Mouse (Mus musculus): ENCODE data around the gene Mex3b. TPM values are rescaled to one million over a fixed set of nuclear protein-coding genes. Genes with fewer than 3 reads are reported as not detected.

The Mex3b gene
- polyA plus RNA-seq, 2 experiments: 0.48 to 1.4 TPM

GRCm38 (mm10) chr7:82894366-82894765, 27.2 kb downstream of the Mex3b start:
- Histone ChIP-seq H3K36me3 (replicated peaks; ENCODE audit: control insufficient read depth, insufficient read depth, low read depth) (no peaks in the 10 kb centered on the region), H3K9ac (replicated peaks) (no peak overlapping the region), H3K9me3 (ENCODE audit: control insufficient read depth, low read length) (no peaks in the 10 kb centered on the region), H3K4me2 (ENCODE audit: low read depth) (no peak overlapping the region), H3K4me3 (ENCODE audit: insufficient read depth in 1 of 2, low read depth in 2 of 2, low read length in 2 of 2) (no peak overlapping the region), H3K27ac (no peak overlapping the region), H3K27me3 (ENCODE audit: control insufficient read depth, insufficient read depth, low read length) (no peaks in the 10 kb centered on the region), H3K4me1 (replicated peaks; ENCODE audit: control insufficient read depth in 2 of 2, insufficient read depth in 2 of 2, low read length in 1 of 2) (no peaks in the 10 kb centered on the region)
- TF ChIP-seq EP300 (IDR thresholded peaks at IDR 0.05; ENCODE audit: low read depth): no peak
- TF ChIP-seq CTCF (IDR thresholded peaks at IDR 0.05; ENCODE audit: low read depth): no peak
- ATAC-seq (ENCODE audit: insufficient read depth): no peak
- no peak for DNase-seq (ENCODE audit: low read depth in 3 of 3, low spot score in 3 of 3)
- 12% methylated on average over 1 of the region's 1 CpGs for WGBS (ENCODE audit: insufficient replicate concordance)

- H3K4me3 ChIP-seq (ENCODE audit: insufficient read depth in 1 of 2, low read depth in 2 of 2, low read length in 2 of 2): no peak overlapping the region
- H3K36me3 ChIP-seq (replicated peaks; ENCODE audit: control insufficient read depth, insufficient read depth, low read depth): no peaks in the 10 kb centered on the region
- no peak for TF ChIP-seq CTCF (IDR thresholded peaks at IDR 0.05; ENCODE audit: low read depth)
- no peak for TF ChIP-seq EP300 (IDR thresholded peaks at IDR 0.05; ENCODE audit: low read depth)
- H3K27ac ChIP-seq: no peak overlapping the region
- no peaks in the 10 kb centered on the region for H3K4me1 ChIP-seq (replicated peaks; ENCODE audit: control insufficient read depth in 2 of 2, insufficient read depth in 2 of 2, low read length in 1 of 2)
- no peak overlapping the region for H3K4me2 ChIP-seq (ENCODE audit: low read depth)
- no peaks in the 10 kb centered on the region for H3K27me3 ChIP-seq (ENCODE audit: control insufficient read depth, insufficient read depth, low read length)
- H3K9ac ChIP-seq (replicated peaks): no peak overlapping the region
- DNase-seq (ENCODE audit: low read depth in 3 of 3, low spot score in 3 of 3): no peak
- no peak for ATAC-seq (ENCODE audit: insufficient read depth)
- WGBS (ENCODE audit: insufficient replicate concordance): 37% methylated on average over 2 of the region's 2 CpGs
- no peaks in the 10 kb centered on the region for H3K9me3 ChIP-seq (ENCODE audit: control insufficient read depth, low read length)
Measured at GRCm38 (mm10) chr7:82895606-82896005, 28.5 kb downstream of the Mex3b start.

- 45% methylated on average over 3 of the region's 3 CpGs for WGBS (ENCODE audit: insufficient replicate concordance)
- ATAC-seq (ENCODE audit: insufficient read depth): no peak
Measured at GRCm38 (mm10) chr7:82896750-82897149, 29.6 kb downstream of the Mex3b start.

DNA sequence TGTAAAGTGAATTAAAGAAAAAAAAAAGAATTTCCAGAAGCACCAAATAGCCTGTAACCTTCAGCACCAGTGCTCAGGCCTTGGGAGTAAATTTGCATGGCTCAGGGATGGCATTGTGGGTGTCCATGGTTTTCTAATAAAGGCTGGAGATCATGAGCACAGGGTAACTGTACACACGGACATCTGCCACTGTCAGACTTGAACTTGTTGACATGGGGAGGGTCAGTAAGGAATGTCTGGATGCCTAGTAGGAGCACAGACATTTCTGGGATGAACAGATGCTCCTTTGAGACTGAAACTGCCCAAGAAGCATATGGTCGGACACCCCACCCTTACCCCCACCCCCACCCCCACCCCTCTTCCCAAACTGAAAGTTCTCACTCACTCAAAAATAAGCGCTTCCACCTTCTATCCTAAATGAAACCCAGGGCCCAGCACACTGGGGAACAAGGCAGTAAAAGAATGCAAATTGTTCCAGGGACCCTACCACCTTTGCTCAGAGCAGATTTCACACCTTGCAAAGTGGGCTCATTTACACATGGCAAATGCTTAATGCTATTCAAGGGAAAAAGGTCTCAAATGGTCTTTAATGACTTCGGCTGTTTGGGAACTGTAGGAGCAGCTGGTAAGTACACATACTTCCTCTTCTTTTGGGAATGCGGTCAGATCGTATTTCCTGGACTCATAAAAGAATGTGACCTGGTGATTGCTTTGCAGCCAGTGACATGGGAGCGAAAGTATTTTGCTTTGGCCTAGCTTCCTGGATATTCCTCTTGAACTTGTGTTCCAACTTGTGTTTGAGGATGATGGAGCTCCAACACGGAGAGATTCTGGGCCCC, 32.5 kb downstream of the Mex3b start:
- Histone ChIP-seq H3K27me3 (ENCODE audit: control insufficient read depth, insufficient read depth, low read length) (no peaks in the 10 kb centered on the region), H3K36me3 (replicated peaks; ENCODE audit: control insufficient read depth, insufficient read depth, low read depth) (no peaks in the 10 kb centered on the region), H3K4me1 (replicated peaks; ENCODE audit: control insufficient read depth in 2 of 2, insufficient read depth in 2 of 2, low read length in 1 of 2) (no peaks in the 10 kb centered on the region), H3K4me3 (ENCODE audit: insufficient read depth in 1 of 2, low read depth in 2 of 2, low read length in 2 of 2) (no peak overlapping the region), H3K9me3 (ENCODE audit: control insufficient read depth, low read length) (no peaks in the 10 kb centered on the region), H3K27ac (no peak overlapping the region), H3K9ac (replicated peaks) (no peak overlapping the region), H3K4me2 (ENCODE audit: low read depth) (no peak overlapping the region)
- ATAC-seq (ENCODE audit: insufficient read depth): no peak
- TF ChIP-seq EP300 (IDR thresholded peaks at IDR 0.05; ENCODE audit: low read depth): no peak
- TF ChIP-seq CTCF (IDR thresholded peaks at IDR 0.05; ENCODE audit: low read depth): no peak
- DNase-seq (ENCODE audit: low read depth in 3 of 3, low spot score in 3 of 3): no peak
- 51% methylated on average over 8 of the region's 8 CpGs for WGBS (ENCODE audit: insufficient replicate concordance)

More at GRCm38 (mm10) chr7:82896750-82897149, 29.6 kb downstream of the Mex3b start:
- TF ChIP-seq EP300 (IDR thresholded peaks at IDR 0.05; ENCODE audit: low read depth) (no peak), CTCF (IDR thresholded peaks at IDR 0.05; ENCODE audit: low read depth) (no peak)
- no peaks in the 10 kb centered on the region for H3K36me3 ChIP-seq (replicated peaks; ENCODE audit: control insufficient read depth, insufficient read depth, low read depth)
- no peak overlapping the region for H3K4me2 ChIP-seq (ENCODE audit: low read depth)
- DNase-seq (ENCODE audit: low read depth in 3 of 3, low spot score in 3 of 3): no peak
- no peaks in the 10 kb centered on the region for H3K4me1 ChIP-seq (replicated peaks; ENCODE audit: control insufficient read depth in 2 of 2, insufficient read depth in 2 of 2, low read length in 1 of 2)
- no peak overlapping the region for H3K27ac ChIP-seq
- H3K9me3 ChIP-seq (ENCODE audit: control insufficient read depth, low read length): no peaks in the 10 kb centered on the region
- H3K4me3 ChIP-seq (ENCODE audit: insufficient read depth in 1 of 2, low read depth in 2 of 2, low read length in 2 of 2): no peak overlapping the region
- no peaks in the 10 kb centered on the region for H3K27me3 ChIP-seq (ENCODE audit: control insufficient read depth, insufficient read depth, low read length)
- H3K9ac ChIP-seq (replicated peaks): no peak overlapping the region

- no peak for ATAC-seq (ENCODE audit: insufficient read depth)
- Histone ChIP-seq H3K9ac (replicated peaks) (no peak overlapping the region), H3K4me2 (ENCODE audit: low read depth) (no peak overlapping the region), H3K9me3 (ENCODE audit: control insufficient read depth, low read length) (no peaks in the 10 kb centered on the region), H3K4me3 (ENCODE audit: insufficient read depth in 1 of 2, low read depth in 2 of 2, low read length in 2 of 2) (no peak overlapping the region), H3K36me3 (replicated peaks; ENCODE audit: control insufficient read depth, insufficient read depth, low read depth) (no peaks in the 10 kb centered on the region), H3K27me3 (ENCODE audit: control insufficient read depth, insufficient read depth, low read length) (no peaks in the 10 kb centered on the region), H3K27ac (no peak overlapping the region), H3K4me1 (replicated peaks; ENCODE audit: control insufficient read depth in 2 of 2, insufficient read depth in 2 of 2, low read length in 1 of 2) (no peaks in the 10 kb centered on the region)
- 64% methylated on average over 3 of the region's 3 CpGs for WGBS (ENCODE audit: insufficient replicate concordance)
- TF ChIP-seq CTCF (IDR thresholded peaks at IDR 0.05; ENCODE audit: low read depth) (no peak), EP300 (IDR thresholded peaks at IDR 0.05; ENCODE audit: low read depth) (no peak)
- no peak for DNase-seq (ENCODE audit: low read depth in 3 of 3, low spot score in 3 of 3)
Measured at GRCm38 (mm10) chr7:82903006-82903405, 35.9 kb downstream of the Mex3b start.

Measured in liver, embryonic 14.5 days (tissue).